Mouse (Mus musculus) neural tube, embryonic 12.5 days (tissue): ENCODE data around the gene Pde6b. TPM values are rescaled to one million over a fixed set of nuclear protein-coding genes. Genes with fewer than 3 reads are reported as not detected.

Experiments used
- ATAC-seq: fragments of 200-750 bp; cut with Nextera tagmentation; 2 replicates; pipeline ENCODE4 v1.8.0; 2017; ENCODE audit warnings: low read depth, mild to moderate bottlenecking, moderate TSS enrichment, moderate library complexity; ENCODE audit not compliant: low FRiP score
- H3K27ac ChIP-seq: fragments of 300-500 bp; sonication (generic); 2 replicates; pipeline ENCODE4 v1.5.1; 2016
- H3K27me3 ChIP-seq: fragments of 300-500 bp; sonication (generic); replicated peaks from 2 replicates; pipeline ENCODE4 v1.6.1; 2016; ENCODE audit warnings: mild to moderate bottlenecking
- H3K36me3 ChIP-seq: fragments of 300-500 bp; sonication (generic); 2 replicates; pipeline ENCODE4 v1.6.1; 2016; ENCODE audit warnings: mild to moderate bottlenecking
- H3K4me1 ChIP-seq: fragments of 300-500 bp; sonication (generic); 2 replicates; pipeline ENCODE4 v1.6.1; 2016
- H3K4me2 ChIP-seq: fragments of 300-500 bp; sonication (generic); replicated peaks from 2 replicates; pipeline ENCODE4 v1.6.1; 2016; ENCODE audit warnings: mild to moderate bottlenecking
- H3K4me3 ChIP-seq: fragments of 300-500 bp; sonication (generic); 2 replicates; pipeline ENCODE4 v1.5.1; 2016
- H3K9ac ChIP-seq: fragments of 300-500 bp; sonication (generic); 2 replicates; pipeline ENCODE4 v1.6.1; 2016; ENCODE audit warnings: mild to moderate bottlenecking
- H3K9me3 ChIP-seq: fragments of 300-500 bp; sonication (generic); 2 replicates; pipeline ENCODE4 v1.6.1; 2016; ENCODE audit warnings: mild to moderate bottlenecking
- WGBS: fragments of 180-500 bp; shearing (Covaris S2); methylation state at CpG from one replicate; pipeline ENCODE4 v1.1.7; 2016; 5-methylcytosine and 5-hydroxymethylcytosine counted together
- polyA plus RNA-seq: library from polyadenylated mRNA; unstranded; fragments of >200 nt; fragmentation: Nextera tagmentation; extraction: Ambion mirVana; gene quantifications from 2 replicates; pipeline ENCODE4 v1.2.1, GENCODE M21; 2016

The Pde6b gene
- polyA plus RNA-seq, 1 experiment from 2014 or later, result not detected

DNA sequence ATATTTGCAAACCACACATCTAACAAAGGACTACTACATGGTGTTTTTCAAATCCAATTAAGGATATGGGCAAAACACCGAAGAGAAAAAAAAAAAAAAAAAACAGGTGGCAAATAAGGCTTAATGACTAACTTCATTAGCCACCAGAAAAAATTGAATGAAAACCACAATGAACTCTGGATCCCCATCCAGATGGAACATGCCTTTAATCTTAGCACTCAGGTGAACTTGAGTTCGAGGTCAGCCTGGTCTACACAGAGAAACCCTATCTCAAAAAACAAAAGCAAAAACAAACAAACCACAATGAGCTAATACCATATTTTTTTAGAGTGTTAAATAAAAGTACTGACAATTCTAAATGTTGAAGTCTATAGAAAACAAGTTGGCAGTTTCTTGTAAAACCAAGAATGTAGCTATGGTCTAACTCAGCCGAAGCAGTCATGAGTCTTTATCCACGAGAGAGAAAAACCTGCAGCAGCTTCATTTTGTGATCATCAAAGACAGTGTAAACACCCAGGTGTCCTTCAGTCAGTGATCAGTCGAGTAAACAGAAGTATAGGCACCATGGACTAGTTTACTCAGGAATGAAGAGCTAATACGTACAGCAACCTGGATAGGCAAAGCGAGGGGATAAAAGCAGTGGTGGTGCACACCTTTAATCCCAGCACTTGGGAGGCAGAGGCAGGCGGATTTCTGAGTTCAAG, 62.8 kb downstream of the Pde6b start:
- H3K27me3 ChIP-seq, result peaks cover 6% of the 10 kb centered on the region
- no peak overlapping the region for H3K9ac ChIP-seq
- H3K4me1 ChIP-seq, result peaks cover 6% of the 10 kb centered on the region
- no peaks in the 10 kb centered on the region for H3K36me3 ChIP-seq
- no peak overlapping the region for H3K4me2 ChIP-seq
- 82% methylated on average over 8 of the region's 8 CpGs for WGBS
- H3K4me3 ChIP-seq, result no peak overlapping the region
- ATAC-seq, result no peak
- no peaks in the 10 kb centered on the region for H3K9me3 ChIP-seq
- no peak overlapping the region for H3K27ac ChIP-seq

DNA sequence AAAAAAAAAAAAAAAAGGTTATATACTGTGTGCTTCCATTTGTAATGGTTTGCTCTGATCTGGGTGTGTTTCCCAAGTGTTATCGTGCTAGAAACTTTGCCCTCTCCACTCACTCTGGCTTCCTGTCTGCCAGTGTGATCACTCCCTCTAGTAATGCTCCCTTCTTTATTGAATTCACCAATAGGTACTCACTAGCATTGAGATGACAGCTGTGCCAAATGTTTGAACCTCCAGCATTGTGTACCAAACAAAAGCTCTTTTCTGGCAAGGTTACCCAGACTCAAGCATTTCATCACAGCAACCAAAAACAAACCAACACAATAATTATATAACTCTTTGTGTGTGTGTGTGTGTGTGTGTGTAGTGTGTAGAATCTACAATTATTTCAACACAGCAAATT, 63.4 kb downstream of the Pde6b start:
- WGBS, result 79% methylated on average over 1 of the region's 1 CpGs
- Histone ChIP-seq H3K36me3 (no peaks in the 10 kb centered on the region), H3K27me3 (peaks cover 6% of the 10 kb centered on the region), H3K27ac (no peak overlapping the region), H3K4me3 (no peak overlapping the region), H3K4me2 (no peak overlapping the region), H3K4me1 (peaks cover 6% of the 10 kb centered on the region), H3K9ac (no peak overlapping the region), H3K9me3 (no peaks in the 10 kb centered on the region)
- no peak for ATAC-seq

DNA sequence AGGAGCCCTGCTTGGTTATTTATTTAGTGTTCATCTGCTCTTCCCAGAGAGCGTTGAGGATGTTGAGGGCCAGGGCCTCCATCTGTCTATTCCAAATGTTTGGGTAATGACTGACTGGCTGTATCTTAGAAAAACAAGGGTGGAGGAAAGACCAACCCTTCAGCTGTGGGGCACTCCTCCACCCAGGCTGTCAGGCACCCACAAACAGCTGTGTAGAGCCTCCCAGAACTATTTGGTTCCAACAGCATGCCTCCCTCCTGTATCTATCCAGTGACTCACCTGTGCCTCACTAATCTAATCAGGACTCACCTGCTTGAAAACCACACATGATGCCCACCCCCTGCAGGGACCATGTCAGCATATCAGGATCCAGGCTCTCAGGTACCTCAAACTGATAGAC, 64.2 kb downstream of the Pde6b start:
- no peak overlapping the region for H3K9ac ChIP-seq
- peaks cover 6% of the 10 kb centered on the region for H3K4me1 ChIP-seq
- H3K4me3 ChIP-seq, result no peak overlapping the region
- H3K27ac ChIP-seq, result no peak overlapping the region
- no peaks in the 10 kb centered on the region for H3K36me3 ChIP-seq
- ATAC-seq, result no peak
- peaks cover 6% of the 10 kb centered on the region for H3K27me3 ChIP-seq
- H3K9me3 ChIP-seq, result no peaks in the 10 kb centered on the region
- 93% methylated on average over 1 of the region's 1 CpGs for WGBS
- H3K4me2 ChIP-seq, result no peak overlapping the region

DNA sequence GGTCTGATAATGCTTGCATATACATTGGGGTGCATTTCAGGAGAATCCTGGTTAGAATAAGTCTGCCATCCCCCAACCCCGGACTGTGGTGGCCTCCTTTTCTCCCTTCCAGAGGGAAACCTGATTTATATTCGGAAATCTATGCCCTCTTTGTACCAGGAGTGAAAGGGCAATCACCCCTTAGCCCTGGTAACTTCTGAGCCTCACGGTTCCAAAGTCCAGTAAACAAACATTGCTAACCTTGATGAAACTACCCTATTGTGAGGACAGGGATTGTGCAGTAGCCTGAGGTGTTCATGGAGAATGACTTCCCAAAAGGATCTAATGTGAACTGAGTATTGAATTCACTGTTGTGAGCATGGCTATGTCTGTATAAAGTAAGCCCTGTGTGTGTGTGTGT, 65.9 kb downstream of the Pde6b start:
- no peak overlapping the region for H3K4me2 ChIP-seq
- no peak overlapping the region for H3K27ac ChIP-seq
- H3K9ac ChIP-seq, result no peak overlapping the region
- ATAC-seq, result no peak
- H3K36me3 ChIP-seq, result no peaks in the 10 kb centered on the region
- no peaks in the 10 kb centered on the region for H3K4me1 ChIP-seq
- no peak overlapping the region for H3K4me3 ChIP-seq
- WGBS, result 42% methylated on average over 3 of the region's 3 CpGs
- H3K27me3 ChIP-seq, result no peaks in the 10 kb centered on the region; the same call in 1 of the 2 replicates
- H3K9me3 ChIP-seq, result no peaks in the 10 kb centered on the region

DNA sequence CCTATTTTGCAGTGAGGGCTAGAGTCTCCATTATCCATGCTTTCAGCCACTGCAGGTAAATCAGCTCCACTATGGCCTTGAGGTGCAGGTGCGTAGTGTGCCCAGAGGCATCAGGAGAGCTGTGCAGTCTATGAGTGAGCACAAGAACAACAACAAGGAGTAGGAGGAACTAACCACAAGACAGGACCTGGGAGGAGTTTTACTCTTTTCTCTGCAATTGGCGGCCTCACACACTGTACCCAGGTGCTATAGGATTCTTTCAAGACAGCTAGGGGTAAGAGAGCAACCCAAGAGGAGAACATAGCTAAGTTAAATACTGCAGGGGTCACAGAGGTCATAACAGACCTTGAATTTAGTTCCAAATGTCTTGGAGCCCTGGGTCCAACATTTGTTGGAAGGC, 70.5 kb downstream of the Pde6b start:
- Histone ChIP-seq H3K9ac (no peak overlapping the region), H3K4me1 (peaks cover 21% of the 10 kb centered on the region)

DNA sequence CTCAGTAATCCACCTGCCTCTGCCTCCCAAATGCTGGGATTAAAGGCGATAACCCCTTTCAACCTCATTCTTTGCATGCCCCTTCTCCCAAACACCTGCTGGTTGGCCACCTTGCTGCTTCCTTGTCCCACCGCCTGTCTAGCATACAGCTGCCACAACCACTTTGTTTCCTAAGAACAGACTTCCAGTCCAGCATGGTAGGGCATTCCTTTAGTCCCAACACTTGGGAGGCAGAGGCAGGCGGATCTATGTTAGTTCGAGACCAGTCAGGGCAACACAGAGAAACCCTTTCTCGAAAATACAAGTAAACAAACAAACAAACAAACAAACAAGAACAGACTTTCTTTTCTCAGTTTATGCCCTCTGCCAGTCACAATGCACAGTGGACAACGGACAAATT, 72.3 kb downstream of the Pde6b start:
- ATAC-seq, result peak; percentile 5; the same call in 1 of the 2 replicates
- WGBS, result 44% methylated on average over 6 of the region's 6 CpGs

More for the DNA sequence above, 70.5 kb downstream of the Pde6b start:
- WGBS, result 76% methylated on average over 2 of the region's 2 CpGs
- no peak overlapping the region for H3K4me3 ChIP-seq
- H3K36me3 ChIP-seq, result no peaks in the 10 kb centered on the region
- no peaks in the 10 kb centered on the region for H3K27me3 ChIP-seq
- no peaks in the 10 kb centered on the region for H3K9me3 ChIP-seq
- ATAC-seq, result no peak
- no peak overlapping the region for H3K4me2 ChIP-seq
- H3K27ac ChIP-seq, result no peak overlapping the region

DNA sequence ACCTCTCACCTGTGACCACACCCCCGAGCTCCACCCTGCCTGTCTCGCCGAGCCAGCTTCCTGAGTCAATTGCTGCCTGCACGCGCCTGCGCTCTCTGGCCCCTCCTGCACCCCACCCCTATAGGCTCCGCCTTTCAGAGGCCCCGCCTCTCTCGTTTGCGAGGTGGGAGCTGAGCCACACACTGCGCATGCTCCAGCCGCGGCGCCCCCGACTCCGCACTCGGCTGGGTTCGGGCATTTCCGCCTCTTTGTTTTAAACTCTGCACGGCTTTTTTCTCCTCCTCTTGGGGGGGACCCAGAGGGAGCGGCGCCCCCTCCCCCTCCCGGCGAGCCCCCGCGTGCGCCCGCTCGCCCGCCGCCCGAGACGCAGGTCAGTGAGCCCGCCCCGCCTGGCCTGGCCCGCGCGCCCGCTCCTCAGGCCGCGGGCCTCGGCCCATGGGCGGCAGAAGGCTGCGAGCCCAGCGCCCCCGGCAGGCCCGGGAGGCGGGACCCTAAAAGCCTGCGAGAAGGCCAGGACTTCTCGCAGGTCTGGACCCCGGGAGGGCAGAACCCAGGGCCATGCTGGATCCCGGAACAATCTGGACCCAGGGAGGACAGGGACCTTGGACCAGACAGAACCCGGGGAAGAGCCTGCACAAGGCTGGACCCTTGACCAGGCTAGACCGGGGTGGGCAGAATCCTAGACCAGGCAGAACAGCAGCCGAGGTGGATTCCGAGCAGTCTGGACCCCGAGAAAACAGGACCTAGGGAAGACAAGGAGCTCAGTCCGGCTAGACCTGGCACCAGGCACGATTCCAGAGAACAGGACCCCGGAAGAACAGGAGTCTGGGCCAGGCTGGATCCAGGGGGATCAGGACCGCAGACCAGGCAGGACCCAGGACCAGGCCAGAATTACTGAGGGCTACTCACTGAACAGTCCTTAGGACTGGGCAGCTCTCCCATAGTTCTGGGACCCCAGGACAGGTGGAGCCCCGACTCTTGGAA, 73.2 kb downstream of the Pde6b start, which contains the start of gene Pcgf3:
Pcgf3 (plus strand) TSS at position 151 of the 984 bp plus-strand sequence.
- under 1% methylated on average over 60 of the region's 62 CpGs for WGBS
- H3K9me3 ChIP-seq, result no peaks in the 10 kb centered on the region
- no peaks in the 10 kb centered on the region for H3K27me3 ChIP-seq
- H3K4me2 ChIP-seq, result peak within 1 kb of the TSS; percentile 99
- H3K4me1 ChIP-seq, result peaks cover 29% of the 10 kb centered on the region
- peak within 1 kb of the TSS; percentile 70 for H3K27ac ChIP-seq
- peak; percentile 97 for ATAC-seq
- H3K36me3 ChIP-seq, result no peaks in the 10 kb centered on the region
- H3K4me3 ChIP-seq, result peak within 1 kb of the TSS; percentile 91
- H3K9ac ChIP-seq, result peak within 1 kb of the TSS; percentile 99

More for the DNA sequence above, 72.3 kb downstream of the Pde6b start:
- H3K4me3 ChIP-seq, result peak overlapping the region; percentile 91
- peak overlapping the region; percentile 99 for H3K4me2 ChIP-seq
- H3K9ac ChIP-seq, result peak overlapping the region; percentile 4; the same call in 1 of the 2 replicates
- H3K9me3 ChIP-seq, result no peaks in the 10 kb centered on the region
- no peaks in the 10 kb centered on the region for H3K36me3 ChIP-seq
- no peaks in the 10 kb centered on the region for H3K27me3 ChIP-seq
- H3K4me1 ChIP-seq, result peaks cover 29% of the 10 kb centered on the region
- no peak overlapping the region for H3K27ac ChIP-seq

DNA sequence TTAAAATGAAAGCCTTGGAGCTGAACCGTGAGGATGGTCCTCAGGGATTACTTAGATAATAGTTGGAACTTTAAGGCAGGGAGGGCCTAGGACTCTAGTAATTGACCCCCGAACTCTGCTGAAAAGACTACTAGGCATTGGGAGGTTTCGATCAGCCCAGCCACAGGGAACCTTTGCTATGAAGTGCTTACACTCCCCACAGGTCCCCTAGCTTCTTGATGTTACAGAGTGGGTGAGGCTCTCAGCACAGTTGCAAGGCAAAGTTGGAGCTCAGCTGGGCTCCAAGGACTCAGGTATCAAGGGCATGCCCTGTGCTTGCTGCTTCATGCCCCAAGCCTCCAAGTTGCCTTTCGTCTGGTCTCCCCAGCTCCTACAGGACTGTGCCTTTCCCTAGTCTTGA, 74.3 kb downstream of the Pde6b start:
- Histone ChIP-seq H3K9ac (peak overlapping the region; percentile 99), H3K9me3 (no peaks in the 10 kb centered on the region), H3K27me3 (no peaks in the 10 kb centered on the region), H3K4me3 (peak overlapping the region; percentile 91), H3K4me2 (peak overlapping the region; percentile 99), H3K36me3 (no peaks in the 10 kb centered on the region), H3K4me1 (peaks cover 29% of the 10 kb centered on the region), H3K27ac (no peak overlapping the region)
- ATAC-seq, result no peak
- 54% methylated on average over 4 of the region's 4 CpGs for WGBS

DNA sequence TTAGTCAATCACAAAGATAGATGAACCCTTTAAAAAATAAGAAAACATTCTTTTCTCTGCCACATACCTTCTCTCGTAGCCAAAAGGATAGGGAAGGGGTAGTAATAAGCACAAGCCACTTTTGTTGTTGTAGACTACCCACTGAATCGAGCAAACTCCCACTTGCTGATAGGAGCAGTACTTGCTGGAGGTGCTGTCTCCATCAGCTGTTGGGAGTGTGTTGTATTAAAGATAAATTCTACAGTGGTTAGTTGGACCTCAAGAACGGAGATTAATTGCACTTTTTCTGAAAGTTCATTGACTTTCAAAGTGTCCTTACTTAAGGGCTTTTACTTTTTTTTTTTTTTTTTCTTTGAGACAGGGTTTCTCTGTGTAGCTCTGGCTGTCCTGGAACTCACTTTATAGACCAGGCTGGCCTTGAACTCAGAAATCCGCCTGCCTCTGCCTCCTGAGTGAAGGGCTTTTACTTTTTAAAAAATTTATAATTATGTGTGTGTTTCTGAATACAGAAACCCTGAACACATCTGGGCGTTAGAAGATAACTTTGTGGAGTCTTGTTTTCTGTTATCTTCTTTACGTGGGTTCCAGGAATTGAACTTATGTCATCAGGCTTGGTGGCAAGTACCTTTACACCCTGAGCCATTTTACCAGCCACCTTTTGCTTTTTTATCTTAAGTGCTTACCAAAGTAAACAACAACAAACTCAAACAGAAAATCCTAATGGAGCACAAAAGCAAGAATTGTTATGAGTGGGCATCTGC, 77.1 kb downstream of the Pde6b start:
- 0 out of 2 replicates have a peak overlapping the region, but pooled peaks have one; percentile 14 for H3K4me2 ChIP-seq
- 0 out of 2 replicates have a peak, but pooled peaks cover 3% of the 10 kb centered on the region for H3K36me3 ChIP-seq
- H3K4me3 ChIP-seq, result no peak overlapping the region
- no peak for ATAC-seq
- H3K27me3 ChIP-seq, result no peaks in the 10 kb centered on the region
- H3K9ac ChIP-seq, result no peak overlapping the region
- no peaks in the 10 kb centered on the region for H3K9me3 ChIP-seq
- peaks cover 29% of the 10 kb centered on the region for H3K4me1 ChIP-seq
- WGBS, result 89% methylated on average over 6 of the region's 6 CpGs
- no peak overlapping the region for H3K27ac ChIP-seq

DNA sequence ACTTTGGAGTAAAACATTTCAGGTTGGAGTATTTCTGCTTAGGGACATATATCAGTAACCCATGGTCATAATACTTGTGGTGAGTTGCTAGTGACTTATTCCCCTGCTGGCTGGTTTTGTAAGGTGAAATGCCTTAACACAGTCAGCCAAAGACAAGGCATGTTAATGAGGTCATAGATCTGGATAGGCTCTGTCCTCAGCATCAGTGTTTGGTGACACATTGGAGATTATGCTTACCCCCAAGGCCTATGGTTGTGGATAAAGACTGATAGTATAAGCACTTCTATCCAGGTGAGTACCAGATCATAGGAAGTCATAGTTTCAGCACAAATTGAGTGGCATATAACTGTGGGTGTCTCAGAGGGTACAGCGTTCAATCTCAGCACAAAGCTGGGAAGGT, 78.5 kb downstream of the Pde6b start:
- Histone ChIP-seq H3K4me3 (no peak overlapping the region), H3K36me3 (0 out of 2 replicates have a peak, but pooled peaks cover 3% of the 10 kb centered on the region), H3K9ac (no peak overlapping the region), H3K4me1 (peaks cover 27% of the 10 kb centered on the region), H3K9me3 (no peaks in the 10 kb centered on the region), H3K27me3 (no peaks in the 10 kb centered on the region), H3K4me2 (no peak overlapping the region), H3K27ac (no peak overlapping the region)
- ATAC-seq, result no peak
- 98% methylated on average over 1 of the region's 1 CpGs for WGBS

DNA sequence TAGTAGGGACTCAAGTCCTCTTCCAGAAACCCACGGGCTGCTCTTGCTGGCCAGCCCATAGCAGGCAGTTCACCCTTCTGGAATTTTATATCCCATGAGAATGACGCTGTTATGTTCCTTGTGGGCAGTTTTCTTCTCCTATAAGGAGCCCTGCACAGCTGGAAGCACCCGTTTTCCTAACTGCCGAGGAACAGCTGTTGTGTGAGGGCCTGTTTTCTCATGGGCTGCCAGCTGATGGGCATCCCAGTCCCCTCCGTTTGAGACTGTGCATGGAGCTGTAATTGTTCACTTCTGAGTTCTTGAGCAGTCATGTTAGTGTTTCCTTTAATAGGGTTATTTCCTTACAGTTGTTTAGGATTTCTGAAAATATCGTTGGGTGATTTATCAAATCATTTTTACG, 81.4 kb downstream of the Pde6b start:
- Histone ChIP-seq H3K9me3 (no peaks in the 10 kb centered on the region), H3K36me3 (peaks cover 32% of the 10 kb centered on the region)
- WGBS, result 72% methylated on average over 7 of the region's 7 CpGs

More for the DNA sequence above, 81.4 kb downstream of the Pde6b start:
- no peak for ATAC-seq
- H3K4me3 ChIP-seq, result no peak overlapping the region
- H3K4me2 ChIP-seq, result no peak overlapping the region
- H3K4me1 ChIP-seq, result no peaks in the 10 kb centered on the region; the same call in 1 of the 2 replicates
- no peak overlapping the region for H3K27ac ChIP-seq
- no peaks in the 10 kb centered on the region for H3K27me3 ChIP-seq
- no peak overlapping the region for H3K9ac ChIP-seq
